Mouse (Mus musculus) thymus, postnatal 0 days (tissue): ENCODE measurements around the gene Sh2d1b1. TPM values are rescaled to one million over a fixed set of nuclear protein-coding genes. Genes with fewer than 3 reads are reported as not detected.

Experiments used
- DNase-seq: peaks from one replicate; pipeline ENCODE4 v3.0.0-alpha.2; 2015; ENCODE audit warnings: low spot score
- polyA plus RNA-seq: library from polyadenylated mRNA; unstranded; fragments of >200 nt; fragmentation: Nextera tagmentation; extraction: Ambion mirVana; gene quantifications from 2 replicates; pipeline ENCODE4 v1.2.1, GENCODE M21; 2015

Gene Sh2d1b1
- polyA plus RNA-seq, 1 experiment from 2014 or later, result 1.1 TPM

DNA sequence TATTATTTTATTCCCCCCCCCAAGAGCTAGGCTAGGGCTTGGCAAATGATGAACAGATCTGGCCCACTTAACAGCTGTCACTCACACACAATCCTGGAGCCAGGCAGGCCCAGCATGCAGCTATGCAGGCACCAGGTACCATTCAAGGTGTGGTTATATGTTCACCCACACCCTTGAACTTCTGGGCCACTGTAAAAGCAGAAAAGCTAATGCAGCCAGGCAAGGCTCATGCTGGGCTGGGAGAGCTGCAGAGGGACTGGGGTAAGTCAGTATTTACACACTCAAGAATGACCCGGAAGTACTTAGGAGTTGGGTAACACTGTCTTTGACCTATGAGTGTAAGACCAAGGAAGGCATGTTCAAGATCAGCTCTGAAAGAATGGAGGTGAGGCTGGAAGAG, 47.2 kb downstream of the Sh2d1b1 start:
- no peak for DNase-seq

DNA sequence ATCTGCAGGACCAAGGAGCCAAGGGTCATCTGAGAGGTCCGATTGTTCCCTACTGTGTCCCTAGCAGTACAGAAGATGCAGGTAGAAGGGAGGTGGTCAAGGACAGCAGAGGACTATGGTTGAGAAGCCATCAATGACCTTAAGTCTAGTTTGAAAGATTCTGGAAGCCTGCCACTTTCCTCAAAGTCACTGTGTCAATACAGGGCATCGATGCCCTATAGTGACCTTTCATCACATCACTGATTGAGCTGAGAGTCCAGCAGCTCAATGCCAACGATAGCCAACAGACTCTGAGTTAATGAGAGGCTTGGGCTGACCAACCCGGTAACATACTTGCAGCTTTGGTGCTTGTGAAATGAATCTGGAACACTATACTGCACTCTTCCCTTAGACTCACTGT, 48.2 kb downstream of the Sh2d1b1 start:
- no peak for DNase-seq

GRCm38 (mm10) chr1:170331926-170332325, 54.8 kb downstream of the Sh2d1b1 start:
- no peak for DNase-seq

DNA sequence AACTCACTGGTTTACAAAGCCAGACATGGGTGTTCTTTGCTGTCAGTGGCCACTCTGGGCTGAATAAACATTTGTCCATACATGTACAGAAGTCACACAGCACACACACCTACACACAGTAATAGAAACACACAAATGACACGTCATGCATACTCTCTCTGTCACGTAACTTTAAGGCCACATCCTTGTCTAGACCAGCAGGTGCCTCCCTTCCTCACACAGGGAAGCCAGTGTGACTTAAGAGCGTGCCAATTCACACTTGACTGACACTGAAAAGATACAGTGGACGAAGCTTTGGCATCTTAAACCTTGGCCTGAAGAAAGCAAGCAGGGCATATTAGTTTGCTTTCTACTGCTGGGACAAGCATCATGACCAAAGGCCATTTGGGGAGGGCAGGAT, 55.7 kb downstream of the Sh2d1b1 start:
- no peak for DNase-seq

Other genes with a start within 250 kb of the Sh2d1b1 start
- gene Ddr2, start 166.6 kb upstream of the Sh2d1b1 start, polyA plus RNA-seq, result 2.5 and 4.1 TPM in 2 replicates
- gene Uap1, start 102.4 kb upstream of the Sh2d1b1 start, polyA plus RNA-seq, result 48.9 and 51.0 TPM in 2 replicates
- 6.7 and 7.0 TPM in 2 replicates for gene Uhmk1, start 61.9 kb upstream of the Sh2d1b1 start, polyA plus RNA-seq
- not detected in 2 replicates for gene Sh2d1b2, start 44.6 kb upstream of the Sh2d1b1 start, polyA plus RNA-seq
- 0.26 and 0.36 TPM in 2 replicates for gene Gm7694, start 29.0 kb downstream of the Sh2d1b1 start, polyA plus RNA-seq
- gene Spata46, start 31.5 kb downstream of the Sh2d1b1 start, polyA plus RNA-seq, result not detected in 2 replicates